Mouse (Mus musculus) gastrocnemius, postnatal 36 days (tissue): ENCODE measurements around the gene Fcrl5. TPM values are rescaled to one million over a fixed set of nuclear protein-coding genes. Genes with fewer than 3 reads are reported as not detected.
"Not testable (repeated sequence)": the region's sequence is repeated elsewhere in the genome, so short reads cannot be mapped to it uniquely, and the experiment has no call there.

Source experiments
- DNase-seq, 2 experiments: peaks; one replicate each; pipeline ENCODE4 v3.0.0; 2022
- intact Hi-C: fragments of 180-260 bp; cut with DNase I; formaldehyde crosslinking; loops from one replicate; pipeline ENCODE4 v1.15.1; 2025
- long read RNA-seq, 2 experiments: library from polyadenylated mRNA; stranded (forward); transcript quantifications; one replicate each; pipeline ENCODE4 v2.0.0; 2021
- total RNA-seq, 2 experiments: library from RNA; stranded (reverse); gene quantifications; 2 replicates each; pipeline ENCODE4 v1.2.3; 2021

Fcrl5 gene
- total RNA-seq: not detected
- long read RNA-seq, experiment 1, partial matches to known transcripts: 0 of 1 reads
- long read RNA-seq, experiment 1, other reads (novel, unspliced or antisense): 1 of 1 reads
- long read RNA-seq, experiment 2: 0 reads

DNA sequence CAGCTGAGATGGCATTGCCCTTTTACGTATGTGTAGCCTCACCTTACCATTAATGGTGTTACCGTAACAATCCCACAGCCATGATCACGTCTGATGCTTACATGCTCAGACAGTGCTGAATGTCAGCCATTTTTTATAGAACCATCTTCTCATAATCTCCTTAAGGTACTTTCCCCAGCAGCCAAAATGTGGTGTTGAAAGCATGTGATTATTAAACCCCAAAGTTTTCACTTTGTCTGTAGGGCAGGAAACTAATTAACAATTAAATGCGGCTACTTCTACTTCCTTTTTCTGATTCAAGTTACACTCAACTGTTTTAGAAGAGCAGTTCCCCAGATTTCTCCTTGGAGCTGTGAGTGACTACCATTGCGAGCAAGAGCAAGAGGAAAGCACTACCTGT, at the start of gene Fcrl5:
TSS of gene Fcrl5 (plus strand) at position 295 of the 400 bp plus-strand sequence.
- DNase-seq: no peak
- intact Hi-C loops: no loop called here

DNA sequence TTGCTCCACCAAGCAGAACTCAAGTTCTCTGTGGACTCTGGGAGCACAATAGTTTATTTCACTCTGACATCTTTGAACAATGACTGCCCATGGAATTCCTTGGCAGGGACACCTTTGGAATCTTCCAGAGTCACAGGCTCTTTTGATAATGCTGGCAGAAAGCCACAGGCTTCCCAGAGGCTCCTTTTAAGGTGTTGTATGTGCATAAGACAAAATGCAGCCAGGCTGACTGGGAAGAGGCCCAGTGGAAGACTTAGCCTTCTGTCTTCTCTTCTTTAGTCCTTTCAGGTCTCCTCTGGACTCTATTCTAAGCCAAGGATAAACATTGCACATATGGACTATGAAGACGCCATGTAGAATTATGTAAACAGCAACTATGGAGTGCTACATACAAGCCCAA, 44.6 kb upstream of the Fcrl5 start:
- intact Hi-C loops: no loop called here

DNA sequence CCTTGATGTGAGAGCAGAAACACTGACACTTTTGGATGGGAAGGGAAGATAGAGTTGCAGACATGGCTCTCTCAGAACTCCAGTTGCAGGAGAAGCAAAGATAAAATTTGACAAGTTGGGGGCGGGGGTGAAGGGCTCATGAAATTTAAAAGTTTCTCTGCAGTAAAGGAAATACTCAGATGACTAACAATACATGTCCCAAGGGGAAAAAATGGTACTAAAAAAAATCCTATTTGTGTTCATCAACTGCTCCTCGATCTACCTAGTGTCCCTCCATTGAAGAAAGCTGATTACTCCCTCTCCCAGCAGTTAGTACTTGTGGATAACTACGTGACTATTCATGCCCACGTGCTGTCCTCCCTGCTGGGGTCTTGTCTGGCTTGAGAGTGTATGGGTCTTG, 36.8 kb upstream of the Fcrl5 start:
- DNase-seq: no peak
- intact Hi-C loops: no loop called here

More for the DNA sequence above, 44.6 kb upstream of the Fcrl5 start:
- DNase-seq: no peak

DNA sequence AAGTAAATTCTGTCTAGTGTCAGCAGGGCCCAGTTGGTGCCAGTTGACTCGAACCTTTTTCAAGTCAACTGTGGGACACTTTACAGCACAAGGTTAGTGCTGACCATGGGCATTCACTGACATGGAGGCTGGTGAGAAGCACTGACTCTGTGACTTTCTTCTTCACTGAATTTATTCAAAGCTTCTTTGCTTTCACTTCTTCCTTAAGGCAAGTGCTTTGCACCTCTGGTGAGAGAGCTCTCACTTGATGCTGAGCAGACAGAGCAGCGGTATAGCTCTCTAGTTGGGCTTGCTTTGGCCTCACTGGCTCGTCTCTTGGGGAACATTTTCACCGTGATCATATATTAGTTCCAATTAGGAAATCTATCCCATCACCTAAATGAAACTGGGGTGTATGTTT, 35.7 kb upstream of the Fcrl5 start:
- DNase-seq: no peak
- intact Hi-C loops: no loop called here

DNA sequence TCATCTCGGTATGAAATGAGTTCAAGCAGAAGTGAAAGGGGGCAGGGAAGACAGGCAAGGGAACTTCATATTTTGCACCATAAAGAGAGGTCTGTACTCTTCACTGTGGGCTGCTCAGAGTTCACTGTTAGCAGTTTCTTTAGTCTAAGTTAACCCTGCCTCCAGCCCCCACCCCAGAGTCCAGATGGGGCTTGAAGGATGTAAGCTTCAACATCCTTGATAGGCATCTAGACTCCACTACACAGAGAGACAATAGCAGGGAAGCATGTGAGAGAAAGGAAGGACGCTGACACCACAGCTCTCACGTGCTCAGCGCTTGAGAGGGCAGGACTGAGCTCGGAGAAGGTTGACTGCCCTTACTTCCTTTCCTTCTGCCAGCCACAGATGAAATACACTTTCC, 34.3 kb upstream of the Fcrl5 start:
- DNase-seq: no peak
- intact Hi-C loops: no loop called here

DNA sequence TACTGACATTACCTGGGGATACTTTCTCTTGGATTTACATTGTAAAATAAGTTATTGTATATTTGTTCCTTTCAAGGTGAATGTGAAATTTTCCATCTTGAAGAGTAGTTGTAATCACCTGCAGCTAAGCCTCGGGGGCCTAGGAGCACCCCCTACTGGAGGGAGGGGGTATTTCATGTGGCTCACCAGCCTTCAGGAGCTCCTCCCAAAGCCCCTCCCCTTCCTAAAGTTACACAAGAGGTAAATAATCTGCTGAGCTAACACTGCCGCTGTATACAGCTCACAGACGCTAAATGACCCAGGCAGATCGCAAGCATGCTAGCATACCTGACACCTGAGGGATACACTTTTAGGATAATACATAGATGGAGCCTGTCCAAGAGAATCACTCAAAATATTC, 27.4 kb upstream of the Fcrl5 start:
- intact Hi-C loops: no loop called here
- no peak for DNase-seq

DNA sequence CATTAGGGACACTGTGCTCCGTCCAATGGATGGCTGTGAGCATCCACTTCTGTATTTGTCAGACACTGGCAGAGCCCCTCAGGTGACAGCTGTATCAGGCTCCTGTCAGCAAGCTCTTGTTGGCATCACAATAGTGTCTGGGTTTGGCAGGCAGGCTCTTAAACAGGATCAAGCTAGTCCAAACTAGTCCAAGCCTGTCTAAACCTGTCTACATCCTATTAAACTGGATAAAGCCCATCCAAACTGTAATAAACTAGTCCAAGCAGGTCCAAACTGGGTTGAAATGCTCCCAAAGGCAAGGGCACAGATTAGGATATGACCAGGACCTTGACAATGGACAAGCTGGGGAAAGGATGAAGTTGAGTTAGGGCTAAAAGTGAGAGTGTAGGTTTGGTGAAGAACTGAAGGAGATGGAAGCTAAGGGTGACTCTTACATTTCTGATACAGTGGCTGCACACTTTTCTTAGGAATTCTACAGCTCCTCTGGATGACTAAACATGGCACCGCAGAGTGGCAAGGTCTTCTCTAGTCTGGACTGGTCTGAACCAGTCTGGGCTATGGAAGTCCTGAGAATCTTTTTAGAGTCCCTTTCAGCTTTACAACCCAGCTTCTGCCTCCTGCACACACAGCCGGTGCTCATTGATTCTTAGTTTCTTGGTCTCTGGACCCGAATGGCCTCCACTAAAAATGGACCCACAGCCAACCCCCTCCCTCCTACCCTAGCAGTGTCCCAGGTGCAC, 26.2 kb upstream of the Fcrl5 start:
- intact Hi-C loops: no loop called here
- no peak for DNase-seq

DNA sequence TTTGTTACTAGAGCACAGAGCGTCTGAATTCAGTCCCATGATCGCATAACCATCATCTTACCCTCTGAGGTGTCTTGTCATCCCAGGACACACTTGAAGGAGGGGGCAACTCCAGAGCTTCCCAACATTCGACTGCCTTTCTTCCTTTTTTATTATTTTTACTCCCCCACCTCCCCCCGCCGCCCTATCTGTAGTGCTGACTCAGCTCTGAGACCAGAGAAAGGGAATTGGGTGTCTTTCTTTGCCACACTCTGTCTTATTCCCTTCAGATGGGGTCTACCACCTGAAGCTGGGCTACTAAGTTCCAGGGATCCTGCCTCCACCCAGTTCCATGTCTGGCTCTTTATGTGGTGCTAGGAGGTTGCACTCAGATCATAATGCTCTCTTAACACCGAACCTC, 25.0 kb upstream of the Fcrl5 start:
- intact Hi-C loops: loop anchor here (2.0 to 5.0 kb wide), 2 partner anchors 88 to 152 kb away; no protein-coding TSS in a partner anchor
- DNase-seq: no peak

DNA sequence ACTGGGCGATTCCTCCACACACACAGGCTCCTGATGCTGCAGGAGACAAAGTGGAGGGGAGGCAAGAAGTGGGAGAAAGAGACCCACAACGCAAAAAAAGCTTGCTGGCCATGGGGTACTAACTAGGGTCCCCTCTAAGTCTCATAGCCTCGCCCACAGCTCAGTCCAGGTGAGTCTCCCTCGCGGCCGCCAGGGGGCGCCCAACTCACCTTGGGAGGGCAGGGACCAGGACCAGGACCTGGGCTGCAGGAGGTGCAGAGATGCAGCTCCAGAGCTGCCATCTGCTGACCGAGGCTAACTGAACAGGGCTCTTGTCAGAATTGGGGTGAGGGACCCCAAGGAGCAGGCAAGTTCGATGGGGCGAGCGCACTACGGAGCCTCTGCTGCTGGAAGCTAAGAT, 24.4 kb upstream of the Fcrl5 start:
- DNase-seq: peak in 1 of 2 experiments; percentile 15

DNA sequence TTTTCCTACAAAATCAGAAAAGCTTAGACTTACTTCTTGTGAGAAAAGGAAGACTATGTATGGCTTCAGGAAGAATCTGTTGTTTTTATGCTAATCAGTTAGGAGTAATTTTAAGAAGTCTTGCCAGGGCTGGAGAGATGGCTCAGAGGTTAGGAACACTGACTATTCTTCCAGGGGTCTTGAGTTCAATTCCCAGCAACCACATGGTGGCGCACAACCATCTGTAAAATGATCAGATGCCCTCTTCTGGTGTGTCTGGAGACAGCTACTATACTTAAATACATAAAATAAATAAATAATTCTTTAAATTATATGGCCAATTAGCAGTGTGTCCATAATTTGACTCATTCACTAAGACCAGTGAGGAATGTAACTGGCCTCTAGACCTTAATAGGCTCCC, 14.9 kb upstream of the Fcrl5 start:
- intact Hi-C loops: no loop called here
- no peak for DNase-seq

More for the DNA sequence above, 24.4 kb upstream of the Fcrl5 start:
- intact Hi-C loops: loop anchor here (2.0 to 5.0 kb wide), 2 partner anchors 88 to 151 kb away; no protein-coding TSS in a partner anchor

DNA sequence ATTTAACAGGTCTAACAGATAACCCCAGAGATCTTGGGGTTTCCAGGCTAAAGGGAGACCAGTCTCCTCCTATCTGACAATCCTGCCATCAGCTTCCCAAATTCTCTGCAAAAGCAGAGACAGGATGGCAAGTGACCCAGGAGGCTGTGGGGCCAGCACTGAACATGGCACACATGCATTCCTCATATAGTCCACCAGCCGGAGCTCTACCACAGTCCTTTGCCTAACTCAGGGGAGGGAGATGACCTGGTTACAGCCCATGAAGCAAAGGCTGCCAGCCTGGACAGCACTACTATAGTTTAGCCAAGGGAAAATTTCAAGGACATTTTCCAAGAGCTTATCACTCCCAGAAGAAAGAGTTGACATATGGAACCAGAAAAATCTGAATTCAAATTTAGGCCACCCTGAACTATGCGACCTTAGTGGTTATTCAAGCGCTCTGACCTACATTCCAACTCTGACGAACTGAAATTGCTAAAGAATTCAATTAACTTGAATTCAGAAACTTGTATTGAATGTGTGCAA, 13.1 kb upstream of the Fcrl5 start:
- no peak for DNase-seq
- intact Hi-C loops: no loop called here

DNA sequence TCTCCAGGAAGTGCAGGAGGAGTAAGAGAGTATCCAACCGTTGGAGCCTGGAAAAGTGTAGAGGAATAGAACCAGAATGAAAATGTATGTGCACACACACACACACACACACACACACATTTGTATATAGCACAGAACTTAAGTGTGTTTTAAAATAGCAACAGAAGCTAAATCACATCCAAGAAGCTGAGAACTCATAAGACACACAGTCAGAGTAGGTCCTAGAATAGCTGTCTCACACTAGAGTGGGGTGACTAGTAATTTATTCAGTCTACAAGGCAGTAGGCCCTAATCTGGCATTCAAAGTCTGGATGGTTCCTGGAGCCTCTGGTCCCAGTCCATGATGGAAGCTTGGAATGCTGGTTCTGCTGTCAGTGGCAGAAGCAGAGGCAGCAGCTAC, 5.0 kb downstream of the Fcrl5 start:
- no peak for DNase-seq
- intact Hi-C loops: no loop called here

DNA sequence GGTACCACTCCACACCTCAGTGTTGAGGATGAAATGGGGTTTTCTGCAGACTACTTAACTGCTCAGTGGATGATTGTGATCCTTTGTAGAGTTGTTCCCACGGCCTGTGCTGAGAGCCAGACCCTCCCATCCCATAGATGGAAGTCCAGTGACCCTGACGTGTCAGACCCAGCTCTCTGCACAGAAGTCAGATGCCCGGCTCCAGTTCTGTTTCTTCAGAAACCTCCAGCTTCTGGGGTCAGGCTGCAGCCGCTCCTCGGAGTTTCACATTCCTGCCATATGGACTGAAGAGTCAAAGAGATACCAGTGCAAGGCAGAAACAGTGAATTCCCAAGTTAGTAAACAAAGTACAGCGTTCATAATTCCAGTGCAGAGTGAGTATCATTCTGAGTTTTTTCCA, 8.4 kb downstream of the Fcrl5 start:
- intact Hi-C loops: no loop called here

DNA sequence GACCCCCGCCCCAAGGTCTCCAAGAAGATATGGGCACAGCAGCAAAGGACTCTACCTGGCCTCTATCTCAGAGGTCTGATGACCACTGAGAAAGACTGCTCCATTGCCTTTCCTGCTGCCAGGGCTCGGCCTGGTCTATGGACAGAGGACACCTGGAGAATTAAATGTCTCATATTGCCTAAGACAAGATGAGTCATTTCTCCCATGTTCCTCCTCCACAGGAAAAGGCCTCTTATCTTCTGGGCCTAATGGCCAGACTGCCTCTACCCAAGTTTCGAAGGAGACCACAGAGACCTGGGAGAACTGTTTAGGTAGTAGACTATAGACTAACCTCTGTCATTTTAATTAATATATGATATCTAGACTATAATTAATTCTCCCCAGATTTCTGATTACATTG, 29.9 kb downstream of the Fcrl5 start:
- DNase-seq: no peak
- intact Hi-C loops: no loop called here

More for the DNA sequence above, 8.4 kb downstream of the Fcrl5 start:
- DNase-seq: no peak

DNA sequence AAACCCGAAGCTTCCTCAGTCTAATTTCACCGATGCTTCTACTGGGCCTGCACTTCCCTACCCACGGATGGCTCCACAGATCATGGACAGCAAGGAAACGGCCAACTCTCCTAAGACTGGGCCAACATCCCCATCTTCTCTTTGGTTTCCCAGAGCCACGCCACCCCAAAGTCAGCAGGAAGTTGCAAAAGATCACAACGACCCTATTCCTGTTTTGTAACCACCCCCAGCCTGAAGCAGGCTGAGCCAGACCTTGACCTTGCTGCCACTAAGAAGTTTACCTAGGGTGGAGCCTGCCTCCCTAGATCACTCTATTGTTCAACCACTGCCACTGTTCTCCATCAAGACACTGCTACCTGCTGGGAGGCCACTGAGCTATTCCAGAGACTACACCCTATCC, 31.4 kb downstream of the Fcrl5 start:
- intact Hi-C loops: no loop called here
- no peak for DNase-seq

DNA sequence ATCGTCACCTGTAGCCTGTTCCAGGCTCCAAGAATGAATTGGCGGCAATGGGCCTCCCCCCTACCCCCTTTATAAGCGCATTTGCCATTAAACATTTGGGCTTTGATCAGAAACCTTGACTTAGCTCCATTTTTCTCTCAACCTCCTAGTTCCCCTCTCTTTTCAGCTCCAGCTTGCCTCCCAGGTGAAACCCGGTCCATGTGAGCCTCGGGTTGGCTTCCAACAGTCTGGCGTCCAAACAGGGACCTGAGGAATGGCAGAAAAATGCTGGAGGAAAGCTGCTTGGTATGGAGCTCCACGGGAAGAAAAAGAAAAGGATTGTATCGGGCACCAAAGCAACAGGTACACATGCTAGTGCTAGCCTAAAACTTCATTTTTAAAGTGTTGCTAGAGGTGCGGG, 31.8 kb downstream of the Fcrl5 start:
- DNase-seq: no peak
- intact Hi-C loops: no loop called here

DNA sequence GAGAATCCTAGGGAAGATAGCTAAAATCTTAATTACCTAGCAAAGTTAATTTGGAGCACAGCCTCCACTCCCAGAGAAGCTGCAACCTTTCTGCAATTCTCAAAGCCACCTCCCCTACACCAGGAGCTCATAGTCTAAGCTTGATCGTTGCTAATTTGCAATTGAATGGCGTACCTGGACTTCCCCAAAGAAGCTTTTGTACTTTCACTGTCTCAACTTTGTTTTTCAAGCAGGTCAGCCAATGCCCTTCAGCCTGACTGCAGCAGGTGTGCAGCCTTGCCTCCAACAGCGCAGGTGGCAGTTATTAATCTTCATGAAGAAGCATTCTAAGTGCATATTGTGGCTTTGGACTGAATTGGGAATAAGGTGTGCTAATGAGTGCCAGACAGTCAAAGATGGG, 42.4 kb downstream of the Fcrl5 start:
- DNase-seq, intact Hi-C loops: not testable (repeated sequence)

DNA sequence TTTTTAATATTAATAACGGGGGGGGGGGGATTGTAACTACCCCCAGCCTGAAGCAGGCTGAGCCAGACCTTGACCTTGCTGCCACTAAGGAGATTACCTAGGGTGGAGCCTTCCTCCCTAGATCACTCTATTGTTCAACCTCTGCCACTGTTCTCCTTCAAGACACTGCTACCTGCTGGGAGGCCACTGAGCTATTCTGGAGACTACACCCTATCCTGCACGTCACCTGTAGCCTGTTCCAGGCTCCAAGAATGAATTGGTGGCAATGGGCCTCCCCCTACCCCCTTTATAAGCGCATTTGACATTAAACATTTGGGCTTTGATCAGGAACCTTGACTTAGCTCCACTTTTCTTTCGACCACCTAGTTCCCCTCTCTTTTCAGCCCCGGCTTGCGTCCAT, 43.0 kb downstream of the Fcrl5 start:
- DNase-seq, intact Hi-C loops: not testable (repeated sequence)

DNA sequence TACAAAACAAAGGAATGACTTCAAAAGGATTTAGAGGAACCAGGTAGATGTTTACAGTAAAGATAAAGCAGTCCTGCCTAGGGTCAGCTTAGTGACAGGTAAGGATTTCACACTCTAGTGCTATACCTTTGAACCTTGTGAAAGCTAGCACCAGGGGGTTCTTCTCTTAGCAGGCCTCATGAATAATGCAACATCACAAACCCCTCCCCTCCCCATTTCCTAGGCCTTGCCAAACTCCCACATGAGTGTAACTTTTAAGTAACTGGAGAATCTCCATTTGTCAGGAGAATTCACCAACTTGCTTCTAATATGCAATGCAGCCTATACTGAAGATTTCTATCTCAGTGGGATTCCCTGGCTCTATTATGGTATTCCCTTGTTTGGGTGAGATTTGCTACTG, 43.7 kb downstream of the Fcrl5 start:
- DNase-seq, intact Hi-C loops: not testable (repeated sequence)

DNA sequence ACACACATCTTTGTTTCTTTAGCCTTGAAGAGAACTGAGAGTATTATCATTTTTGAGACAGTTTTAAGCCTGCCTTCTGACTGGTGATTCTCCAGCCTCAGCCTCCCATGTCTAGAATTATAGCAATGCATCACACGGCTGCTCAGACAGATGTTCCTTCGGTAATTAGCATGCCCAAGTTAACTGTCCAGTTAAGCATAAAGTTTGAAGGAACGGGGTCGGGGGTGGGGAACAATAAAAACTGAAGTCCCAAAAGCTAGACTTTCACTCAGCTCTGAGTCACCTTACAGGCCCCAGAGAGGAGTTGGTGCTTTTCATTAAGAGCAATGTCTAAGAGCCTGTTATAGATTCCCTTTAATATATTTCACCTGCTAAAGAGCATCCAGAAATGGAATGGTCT, 51.8 kb downstream of the Fcrl5 start:
- intact Hi-C loops: no loop called here
- DNase-seq: no peak

DNA sequence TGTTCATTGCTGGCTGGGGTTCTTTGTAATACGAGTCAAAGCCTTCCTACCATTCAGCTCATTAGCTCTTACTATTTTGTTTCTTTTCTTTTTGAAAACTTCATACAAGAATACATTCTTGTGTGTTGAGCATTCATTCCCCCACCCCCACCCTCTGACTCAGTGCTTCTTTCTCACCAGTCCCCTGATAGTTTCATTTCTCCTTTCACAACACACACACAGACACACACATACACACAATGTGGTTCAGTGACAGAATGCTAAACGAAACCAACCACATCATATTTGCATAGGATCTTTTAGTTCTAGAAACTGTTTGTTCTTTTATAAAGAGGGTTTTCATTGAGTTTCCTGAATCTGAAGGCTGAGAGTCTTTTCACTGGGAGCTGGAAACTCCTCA, 52.3 kb downstream of the Fcrl5 start:
- intact Hi-C loops: no loop called here

DNA sequence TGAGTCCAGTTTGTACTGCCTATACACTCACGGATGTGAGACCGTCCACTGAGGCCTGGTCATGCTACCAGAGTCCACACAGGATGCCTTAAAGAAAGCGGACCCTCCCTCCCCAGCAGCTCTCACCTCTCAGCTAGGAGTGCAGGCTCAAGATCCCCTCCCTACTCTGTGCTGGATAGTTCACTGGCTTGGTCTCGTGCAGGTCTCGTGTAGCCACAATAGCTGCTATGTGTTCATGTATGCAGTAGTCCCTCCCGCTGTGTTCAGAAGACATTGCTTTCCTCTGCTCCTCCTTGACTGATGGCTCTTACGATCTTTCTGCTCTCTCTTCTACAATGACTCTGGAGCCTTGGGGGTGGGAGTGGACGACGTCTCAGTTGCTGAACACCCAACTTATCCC, 62.7 kb downstream of the Fcrl5 start:
- intact Hi-C loops: loop anchor here (2.0 to 10.0 kb wide), 3 partner anchors 87 to 463 kb away; no protein-coding TSS in a partner anchor
- no peak for DNase-seq

More for the DNA sequence above, 52.3 kb downstream of the Fcrl5 start:
- DNase-seq: no peak
